Mouse (Mus musculus) myocyte (in vitro differentiated cells): ENCODE data around the gene Trim11. TPM values are rescaled to one million over a fixed set of nuclear protein-coding genes. Genes with fewer than 3 reads are reported as not detected.
A peak's percentile ranks its signal among the peaks of the same experiment; 100 is the strongest.

Source experiments
- H3K27me3 ChIP-seq: one replicate; pipeline ENCODE4 v1.6.1; 2011; ENCODE audit not compliant: control insufficient read depth, insufficient read depth, insufficient read length
- H3K36me3 ChIP-seq: one replicate; pipeline ENCODE4 v1.6.1; 2011; ENCODE audit not compliant: control insufficient read depth, insufficient read depth
- H3K4me2 ChIP-seq: one replicate; pipeline ENCODE4 v1.6.1; 2011; ENCODE audit warnings: low read depth, control low read depth
- H3K4me3 ChIP-seq: one replicate; pipeline ENCODE4 v1.5.1; 2011; ENCODE audit warnings: mild to moderate bottlenecking, control low read depth, moderate library complexity
- H3K79me2 ChIP-seq: one replicate; pipeline ENCODE4 v1.6.1; 2011; ENCODE audit not compliant: control insufficient read depth, insufficient read depth
- H3ac ChIP-seq: one replicate; pipeline ENCODE4 v1.6.1; 2011; ENCODE audit not compliant: control insufficient read depth, insufficient read length
- CEBPB ChIP-seq: IDR thresholded peaks from 2 replicates; pipeline ENCODE4 v1.6.1; 2011; ENCODE audit warnings: mild to moderate bottlenecking, moderate library complexity; ENCODE audit not compliant: poor library complexity, insufficient read depth, severe bottlenecking
- E2F4 ChIP-seq: IDR thresholded peaks from one replicate; pipeline ENCODE4 v1.6.1; 2011; ENCODE audit warnings: mild to moderate bottlenecking, control low read depth, moderate library complexity; ENCODE audit not compliant: insufficient read depth
- MAX ChIP-seq: IDR thresholded peaks from one replicate; pipeline ENCODE4 v1.6.1; 2011; ENCODE audit warnings: low read depth, mild to moderate bottlenecking, control low read depth
- MYOD1 ChIP-seq, 3 experiments: IDR thresholded peaks; one replicate each; pipeline ENCODE4 v1.6.1; 2011; ENCODE audit warnings: control low read depth in 2 of 3, low read depth in 2 of 3, mild to moderate bottlenecking in 2 of 3, moderate library complexity in 1 of 3; ENCODE audit not compliant: insufficient read length in 2 of 3, control insufficient read depth in 1 of 3
- MYOG ChIP-seq, 3 experiments: IDR thresholded peaks; one replicate each; pipeline ENCODE4 v1.6.1; 2011; ENCODE audit warnings: control low read depth in 2 of 3, low read depth in 2 of 3, mild to moderate bottlenecking in 2 of 3; ENCODE audit not compliant: insufficient read length in 2 of 3, control insufficient read depth in 1 of 3, insufficient read depth in 1 of 3
- POLR2A ChIP-seq: IDR thresholded peaks from one replicate; pipeline ENCODE4 v1.6.1; 2011; ENCODE audit warnings: low read depth, mild to moderate bottlenecking, control low read depth, moderate library complexity; ENCODE audit not compliant: insufficient read length
- POLR2AphosphoS2 ChIP-seq: IDR thresholded peaks from one replicate; pipeline ENCODE4 v1.6.1; 2011; ENCODE audit warnings: low read depth, control low read depth; ENCODE audit not compliant: insufficient read length
- REST ChIP-seq: IDR thresholded peaks from one replicate; pipeline ENCODE4 v1.6.1; 2011; ENCODE audit warnings: mild to moderate bottlenecking, control low read depth, moderate library complexity; ENCODE audit not compliant: insufficient read depth, insufficient read length
- SRF ChIP-seq: IDR thresholded peaks from one replicate; pipeline ENCODE4 v1.6.1; 2011; ENCODE audit warnings: low read depth; ENCODE audit not compliant: control insufficient read depth, insufficient read length
- TCF12 ChIP-seq: IDR thresholded peaks from one replicate; pipeline ENCODE4 v1.6.1; 2011; ENCODE audit warnings: mild to moderate bottlenecking, control low read depth; ENCODE audit not compliant: poor library complexity, insufficient read depth, severe bottlenecking
- TCF3 ChIP-seq: IDR thresholded peaks from one replicate; pipeline ENCODE4 v1.6.1; 2011; ENCODE audit warnings: low read depth, control low read depth; ENCODE audit not compliant: insufficient read length
- USF1 ChIP-seq: IDR thresholded peaks from one replicate; pipeline ENCODE4 v1.6.1; 2011; ENCODE audit warnings: low read depth, mild to moderate bottlenecking, control low read depth, moderate library complexity
- polyA plus RNA-seq: library from polyadenylated mRNA; unstranded; fragments of >200 nt; fragmentation: generic; extraction: Trizol; gene quantifications from one replicate; pipeline ENCODE4 v1.2.1, GENCODE M21; 2012; ENCODE audit warnings: missing spikeins

Gene Trim11
- polyA plus RNA-seq, 1 experiment = 19.3 TPM

DNA sequence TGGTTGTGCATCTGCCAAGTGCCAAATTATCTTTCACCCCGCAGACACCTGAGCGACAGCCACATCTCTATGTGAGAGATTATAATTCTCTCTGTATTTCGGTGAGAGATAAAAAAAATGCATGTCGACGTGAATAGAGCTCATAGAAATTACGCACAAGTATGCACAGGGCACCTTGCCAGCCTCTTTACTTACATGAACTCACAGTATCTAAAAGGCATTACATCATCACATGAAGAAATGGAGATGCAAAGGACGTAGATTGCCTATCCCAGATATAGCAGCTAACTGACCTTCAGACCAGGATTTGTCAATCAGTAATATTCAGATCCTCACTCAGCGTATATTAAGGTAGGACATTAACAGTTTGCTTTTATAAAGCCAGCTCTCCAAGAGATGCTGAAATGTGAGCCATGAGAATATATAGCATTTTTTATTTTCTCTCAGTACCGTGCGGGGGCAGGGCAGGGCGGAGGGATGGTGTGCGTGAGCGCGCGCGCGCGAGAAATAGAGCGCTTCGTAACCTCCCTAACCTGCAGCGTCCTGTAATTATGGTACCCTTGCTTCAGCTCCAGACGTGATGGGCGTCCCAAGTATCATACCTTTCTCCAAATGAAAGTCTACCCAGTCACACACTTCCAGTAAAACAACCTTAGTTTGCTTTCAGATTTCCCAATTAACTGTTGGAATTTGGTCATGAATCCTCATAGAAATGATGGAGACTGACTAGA is 29.9 kb upstream of the Trim11 start:
- H3K4me2 ChIP-seq = no peak overlapping the region
- H3K4me3 ChIP-seq = no peak overlapping the region
- no peaks in the 10 kb centered on the region for H3K79me2 ChIP-seq
- H3K36me3 ChIP-seq = no peaks in the 10 kb centered on the region
- no peak overlapping the region for H3ac ChIP-seq
- peaks cover 31% of the 10 kb centered on the region for H3K27me3 ChIP-seq
- TF ChIP-seq MAX (no peak), TCF3 (no peak), TCF12 (no peak), CEBPB (no peak), E2F4 (no peak)

DNA sequence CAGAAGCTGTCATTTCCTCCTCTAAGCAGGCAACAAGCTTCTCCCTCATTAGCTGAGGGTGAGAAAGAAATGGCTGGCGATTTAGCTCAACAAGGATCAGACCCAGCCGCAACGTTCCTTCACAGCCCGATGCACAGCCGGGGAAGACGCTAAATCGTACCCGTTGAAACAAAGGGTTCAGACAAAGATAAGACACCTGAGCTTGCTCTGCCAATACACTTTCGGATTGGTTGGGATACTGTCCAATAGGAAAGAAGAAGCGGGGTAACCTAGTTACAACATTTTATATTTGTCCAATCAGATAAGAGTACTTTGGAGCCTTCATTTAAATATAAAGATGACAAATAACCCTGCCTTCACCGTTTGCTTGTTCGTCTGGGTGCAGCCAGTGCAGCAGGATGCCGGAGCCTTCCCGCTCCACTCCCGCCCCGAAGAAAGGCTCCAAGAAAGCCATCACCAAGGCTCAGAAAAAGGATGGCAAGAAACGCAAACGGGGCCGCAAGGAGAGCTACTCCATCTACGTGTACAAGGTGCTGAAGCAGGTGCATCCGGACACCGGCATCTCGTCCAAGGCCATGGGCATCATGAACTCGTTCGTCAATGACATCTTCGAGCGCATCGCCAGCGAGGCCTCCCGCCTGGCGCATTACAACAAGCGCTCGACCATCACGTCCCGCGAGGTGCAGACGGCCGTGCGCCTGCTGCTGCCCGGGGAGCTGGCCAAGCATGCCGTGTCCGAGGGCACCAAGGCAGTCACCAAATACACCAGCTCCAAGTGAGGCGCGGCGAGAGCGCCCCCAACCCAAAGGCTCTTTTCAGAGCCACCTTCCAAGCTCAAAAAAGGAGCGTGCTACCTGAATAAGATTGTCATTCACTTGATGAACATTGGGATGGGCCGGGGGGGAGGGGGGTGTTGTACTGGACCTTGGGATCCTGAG is 29.1 kb upstream of the Trim11 start, which contains the start of gene Hist3h2ba:
Hist3h2ba (plus strand) TSS at position 379 of the 938 bp plus-strand sequence.
- H3K4me3 ChIP-seq = no peak within 1 kb of the TSS
- H3K36me3 ChIP-seq = no peaks in the 10 kb centered on the region
- no peaks in the 10 kb centered on the region for H3K79me2 ChIP-seq
- TF ChIP-seq POLR2AphosphoS2 (no peak), POLR2A (peak; percentile 35), USF1 (no peak)
- peak within 1 kb of the TSS; percentile 69 for H3K4me2 ChIP-seq
- peaks cover 31% of the 10 kb centered on the region for H3K27me3 ChIP-seq
- no peak within 1 kb of the TSS for H3ac ChIP-seq

DNA sequence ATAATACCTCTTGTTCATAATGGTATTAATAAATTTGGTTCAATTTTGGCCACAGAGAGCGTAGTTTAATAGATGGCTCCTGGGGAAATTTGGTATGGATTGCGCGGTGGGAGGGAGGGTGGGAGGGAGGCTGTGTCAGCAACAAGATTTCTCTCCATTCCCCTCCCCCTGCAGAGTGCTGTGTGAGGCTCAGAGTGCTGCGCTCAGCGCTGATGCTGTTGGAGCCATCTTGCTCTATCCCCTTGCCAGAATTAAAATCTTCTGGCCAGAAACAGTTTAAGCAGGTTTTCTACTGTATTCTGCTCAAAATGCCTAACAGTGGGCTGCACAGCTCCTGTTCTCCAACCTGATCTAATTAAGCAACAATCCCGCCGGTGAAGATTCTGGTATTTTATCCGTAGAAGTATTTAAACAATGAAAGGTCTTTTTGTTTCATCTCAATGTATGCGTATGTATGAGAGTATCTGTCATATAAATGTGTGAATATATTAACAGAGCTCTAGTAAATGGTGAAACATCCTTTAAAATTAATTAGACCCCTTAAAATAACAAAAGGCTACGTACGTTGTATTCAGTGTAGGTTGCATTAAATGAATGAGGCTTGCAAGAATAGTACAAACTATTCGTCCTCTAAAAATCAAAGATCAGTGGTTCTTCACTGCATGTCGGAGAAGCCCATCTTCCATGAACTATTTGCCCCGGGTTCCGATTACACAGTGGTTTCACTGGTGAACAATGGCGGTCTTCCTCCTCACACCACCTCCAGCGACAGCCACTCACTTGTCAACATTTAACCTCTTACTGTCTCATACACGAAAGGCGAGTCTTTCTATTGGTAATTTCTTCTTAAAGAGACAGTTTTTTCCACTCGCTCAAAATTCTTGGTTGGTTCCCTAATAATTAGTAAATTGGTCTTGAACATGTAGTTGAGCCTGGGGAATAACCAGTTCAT is 28.1 kb upstream of the Trim11 start:
- TF ChIP-seq REST = no peak
- TF ChIP-seq CEBPB = no peak
- TF ChIP-seq E2F4 = no peak
- TF ChIP-seq SRF = no peak
- TF ChIP-seq POLR2A = no peak
- no peak for TF ChIP-seq TCF3
- TF ChIP-seq MAX = no peak
- TF ChIP-seq MYOD1 (IDR thresholded peaks at IDR 0.05; ENCODE audit: control insufficient read depth in 1 of 3, insufficient read length in 2 of 3, low read depth in 2 of 3) = no peak
- no peak for TF ChIP-seq USF1
- no peak for TF ChIP-seq TCF12
- no peak for TF ChIP-seq POLR2AphosphoS2
- TF ChIP-seq MYOG (IDR thresholded peaks at IDR 0.05; ENCODE audit: control insufficient read depth in 1 of 3, insufficient read depth in 1 of 3, insufficient read length in 2 of 3, low read depth in 2 of 3) = no peak
- H3K27me3 ChIP-seq = peaks cover 25% of the 10 kb centered on the region
- H3K36me3 ChIP-seq = no peaks in the 10 kb centered on the region
- no peaks in the 10 kb centered on the region for H3K79me2 ChIP-seq
- no peak overlapping the region for H3ac ChIP-seq
- H3K4me2 ChIP-seq = no peak overlapping the region
- no peak overlapping the region for H3K4me3 ChIP-seq

DNA sequence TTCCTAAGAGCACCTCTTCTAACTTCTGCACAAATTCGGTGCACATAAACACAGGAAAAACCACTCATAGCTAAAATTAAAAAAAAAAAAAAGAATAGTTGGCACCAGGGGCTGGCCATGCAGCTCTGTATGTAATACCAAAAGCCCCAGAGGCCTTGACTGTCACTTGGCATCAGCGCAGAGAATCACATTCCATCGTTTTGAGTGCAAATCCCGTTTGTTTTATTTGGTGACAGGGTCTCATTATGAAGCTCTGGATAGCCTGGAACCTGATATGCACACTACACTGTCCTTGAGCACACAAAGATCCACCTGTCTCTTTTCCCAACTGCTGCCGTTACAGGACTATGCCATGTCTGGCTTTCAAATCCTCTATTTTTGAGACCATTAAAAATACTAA is 26.7 kb upstream of the Trim11 start:
- no peaks in the 10 kb centered on the region for H3K36me3 ChIP-seq
- H3K79me2 ChIP-seq = peaks cover 9% of the 10 kb centered on the region
- no peak overlapping the region for H3K4me3 ChIP-seq
- TF ChIP-seq MYOG (IDR thresholded peaks at IDR 0.05; ENCODE audit: control insufficient read depth in 1 of 3, insufficient read depth in 1 of 3, insufficient read length in 2 of 3, low read depth in 2 of 3) = no peak
- TF ChIP-seq SRF = no peak
- no peak for TF ChIP-seq TCF3
- no peak for TF ChIP-seq POLR2A
- no peak for TF ChIP-seq REST
- no peak for TF ChIP-seq MAX
- H3ac ChIP-seq = no peak overlapping the region
- H3K4me2 ChIP-seq = no peak overlapping the region
- peaks cover 17% of the 10 kb centered on the region for H3K27me3 ChIP-seq
